Mouse (Mus musculus): ENCODE results near the gene Banp. TPM values are rescaled to one million over a fixed set of nuclear protein-coding genes. Genes with fewer than 3 reads are reported as not detected.

The Banp gene
- polyA plus RNA-seq, 1 experiment = 54.1 TPM

GRCm38 (mm10) chr8:121932668-121933520 is 16.7 kb upstream of the Banp start:
- Histone ChIP-seq H3K4me3 (ENCODE audit: extremely low read depth, insufficient read depth, insufficient read length) (no peak overlapping the region), H3K4me1 (ENCODE audit: control insufficient read depth, insufficient read depth, insufficient read length) (no peaks in the 10 kb centered on the region), H3K27ac (ENCODE audit: insufficient read depth, low read length) (no peak overlapping the region), H3K36me3 (ENCODE audit: control insufficient read depth, insufficient read depth, low read length) (no peaks in the 10 kb centered on the region), H3K27me3 (ENCODE audit: control insufficient read depth, insufficient read depth, low read length) (no peaks in the 10 kb centered on the region)
- 88% methylated on average over 14 of the region's 14 CpGs for WGBS
- DNase-seq (ENCODE audit: low read depth in 1 of 2, low spot score in 2 of 2) = no peak
- TF ChIP-seq CTCF (IDR thresholded peaks at IDR 0.05; ENCODE audit: extremely low read depth, insufficient read depth, insufficient read length, insufficient replicate concordance) = no peak
- TF ChIP-seq POLR2A (IDR thresholded peaks at IDR 0.05; ENCODE audit: low read depth, low read length) = no peak

GRCm38 (mm10) chr8:121934506-121934905 is 15.0 kb upstream of the Banp start:
- peak in 1 of 2 experiments; percentile 22 for DNase-seq (ENCODE audit: low read depth in 1 of 2, low spot score in 2 of 2)

GRCm38 (mm10) chr8:121934923-121935322 is 14.6 kb upstream of the Banp start:
- Histone ChIP-seq H3K36me3 (ENCODE audit: control insufficient read depth, insufficient read depth, low read length) (no peaks in the 10 kb centered on the region), H3K27ac (ENCODE audit: insufficient read depth, low read length) (no peak overlapping the region), H3K27me3 (ENCODE audit: control insufficient read depth, insufficient read depth, low read length) (no peaks in the 10 kb centered on the region), H3K4me1 (ENCODE audit: control insufficient read depth, insufficient read depth, insufficient read length) (no peaks in the 10 kb centered on the region), H3K4me3 (ENCODE audit: extremely low read depth, insufficient read depth, insufficient read length) (no peak overlapping the region)
- no peak for DNase-seq (ENCODE audit: low read depth in 1 of 2, low spot score in 2 of 2)
- no peak for TF ChIP-seq POLR2A (IDR thresholded peaks at IDR 0.05; ENCODE audit: low read depth, low read length)
- no peak for TF ChIP-seq CTCF (IDR thresholded peaks at IDR 0.05; ENCODE audit: extremely low read depth, insufficient read depth, insufficient read length, insufficient replicate concordance)

More at GRCm38 (mm10) chr8:121934506-121934905, 15.0 kb upstream of the Banp start:
- Histone ChIP-seq H3K27ac (ENCODE audit: insufficient read depth, low read length) (no peak overlapping the region), H3K4me1 (ENCODE audit: control insufficient read depth, insufficient read depth, insufficient read length) (no peaks in the 10 kb centered on the region), H3K36me3 (ENCODE audit: control insufficient read depth, insufficient read depth, low read length) (no peaks in the 10 kb centered on the region), H3K27me3 (ENCODE audit: control insufficient read depth, insufficient read depth, low read length) (no peaks in the 10 kb centered on the region), H3K4me3 (ENCODE audit: extremely low read depth, insufficient read depth, insufficient read length) (no peak overlapping the region)
- TF ChIP-seq POLR2A (IDR thresholded peaks at IDR 0.05; ENCODE audit: low read depth, low read length) (no peak), CTCF (IDR thresholded peaks at IDR 0.05; ENCODE audit: extremely low read depth, insufficient read depth, insufficient read length, insufficient replicate concordance) (no peak)
- 50% methylated on average over 4 of the region's 4 CpGs for WGBS

- TF ChIP-seq CTCF (IDR thresholded peaks at IDR 0.05; ENCODE audit: extremely low read depth, insufficient read depth, insufficient read length, insufficient replicate concordance) (no peak), POLR2A (IDR thresholded peaks at IDR 0.05; ENCODE audit: low read depth, low read length) (no peak)
- DNase-seq (ENCODE audit: low read depth in 1 of 2, low spot score in 2 of 2) = no peak
- Histone ChIP-seq H3K4me1 (ENCODE audit: control insufficient read depth, insufficient read depth, insufficient read length) (no peaks in the 10 kb centered on the region), H3K27ac (ENCODE audit: insufficient read depth, low read length) (no peak overlapping the region), H3K27me3 (ENCODE audit: control insufficient read depth, insufficient read depth, low read length) (no peaks in the 10 kb centered on the region), H3K36me3 (ENCODE audit: control insufficient read depth, insufficient read depth, low read length) (no peaks in the 10 kb centered on the region), H3K4me3 (ENCODE audit: extremely low read depth, insufficient read depth, insufficient read length) (no peak overlapping the region)
- WGBS = 77% methylated on average over 12 of the region's 12 CpGs
Measured at GRCm38 (mm10) chr8:121935341-121936294, 13.9 kb upstream of the Banp start.

GRCm38 (mm10) chr8:121936391-121936790 is 13.2 kb upstream of the Banp start:
- no peak for DNase-seq (ENCODE audit: low read depth in 1 of 2, low spot score in 2 of 2)
- no peaks in the 10 kb centered on the region for H3K27me3 ChIP-seq (ENCODE audit: control insufficient read depth, insufficient read depth, low read length)
- H3K27ac ChIP-seq (ENCODE audit: insufficient read depth, low read length) = no peak overlapping the region
- WGBS = 84% methylated on average over 14 of the region's 14 CpGs
- H3K4me1 ChIP-seq (ENCODE audit: control insufficient read depth, insufficient read depth, insufficient read length) = no peaks in the 10 kb centered on the region
- no peak overlapping the region for H3K4me3 ChIP-seq (ENCODE audit: extremely low read depth, insufficient read depth, insufficient read length)
- no peaks in the 10 kb centered on the region for H3K36me3 ChIP-seq (ENCODE audit: control insufficient read depth, insufficient read depth, low read length)
- TF ChIP-seq CTCF (IDR thresholded peaks at IDR 0.05; ENCODE audit: extremely low read depth, insufficient read depth, insufficient read length, insufficient replicate concordance) (no peak), POLR2A (IDR thresholded peaks at IDR 0.05; ENCODE audit: low read depth, low read length) (no peak)

GRCm38 (mm10) chr8:121938732-121939131 is 10.8 kb upstream of the Banp start:
- Histone ChIP-seq H3K36me3 (ENCODE audit: control insufficient read depth, insufficient read depth, low read length) (no peaks in the 10 kb centered on the region), H3K27ac (ENCODE audit: insufficient read depth, low read length) (no peak overlapping the region), H3K27me3 (ENCODE audit: control insufficient read depth, insufficient read depth, low read length) (no peaks in the 10 kb centered on the region), H3K4me1 (ENCODE audit: control insufficient read depth, insufficient read depth, insufficient read length) (no peaks in the 10 kb centered on the region), H3K4me3 (ENCODE audit: extremely low read depth, insufficient read depth, insufficient read length) (no peak overlapping the region)
- 80% methylated on average over 7 of the region's 7 CpGs for WGBS
- DNase-seq (ENCODE audit: low read depth in 1 of 2, low spot score in 2 of 2) = no peak
- TF ChIP-seq POLR2A (IDR thresholded peaks at IDR 0.05; ENCODE audit: low read depth, low read length) (no peak), CTCF (IDR thresholded peaks at IDR 0.05; ENCODE audit: extremely low read depth, insufficient read depth, insufficient read length, insufficient replicate concordance) (no peak)
